Mouse (Mus musculus) lung, adult 18-20 months (tissue): ENCODE measurements around the gene Cul9.
"Not testable (repeated sequence)": the region's sequence is repeated elsewhere in the genome, so short reads cannot be mapped to it uniquely, and the experiment has no call there.

Experiments
- DNase-seq, 2 experiments: peaks; one replicate each; pipeline ENCODE4 v3.0.0; 2022; ENCODE audit warnings: mixed read lengths in 2 of 2

The Cul9 gene

DNA sequence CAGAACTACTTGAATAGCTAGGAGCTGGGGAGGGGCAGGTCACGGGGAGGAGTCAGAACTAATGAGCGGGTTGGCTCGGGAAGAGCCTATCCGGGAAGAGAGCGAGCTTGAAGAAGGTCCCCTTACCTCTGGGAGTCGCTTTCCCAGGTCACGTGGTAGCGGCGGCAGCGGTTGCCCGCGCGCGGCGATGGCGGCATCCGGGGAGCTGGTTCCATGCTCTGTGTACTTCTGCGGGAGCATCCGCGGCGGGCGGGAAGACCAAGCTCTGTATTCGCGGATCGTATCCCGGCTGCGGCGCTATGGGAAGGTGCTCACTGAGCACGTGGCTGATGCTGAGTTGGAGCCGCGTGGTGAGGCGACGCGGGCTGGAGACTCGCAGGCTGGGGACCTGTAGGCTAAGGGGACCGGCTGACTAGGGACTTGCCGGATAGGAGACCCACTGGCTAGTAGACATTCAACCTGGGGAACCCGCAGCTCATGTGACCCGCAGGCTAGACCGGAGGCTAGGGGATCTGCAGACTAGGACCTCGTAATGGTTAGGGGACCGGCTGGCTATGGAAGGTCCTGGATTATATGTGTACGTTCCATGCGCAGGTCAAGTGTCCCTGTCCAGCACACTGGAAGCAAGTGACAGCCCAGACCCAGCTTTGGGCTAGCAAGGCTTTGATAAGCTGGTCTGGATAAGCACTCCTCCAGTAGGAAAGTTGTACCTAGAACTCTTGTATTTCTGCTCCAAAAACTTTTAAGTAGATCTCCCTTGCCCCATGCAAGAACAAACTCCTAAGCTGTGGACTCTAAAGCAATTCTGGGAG, 49.4 kb downstream of the Cul9 start, which contains the start of gene Dnph1:
Gene Dnph1 (plus strand): TSS at position 89 of the 812 bp plus-strand sequence.
- DNase-seq: peak; percentile 86 to 88

DNA sequence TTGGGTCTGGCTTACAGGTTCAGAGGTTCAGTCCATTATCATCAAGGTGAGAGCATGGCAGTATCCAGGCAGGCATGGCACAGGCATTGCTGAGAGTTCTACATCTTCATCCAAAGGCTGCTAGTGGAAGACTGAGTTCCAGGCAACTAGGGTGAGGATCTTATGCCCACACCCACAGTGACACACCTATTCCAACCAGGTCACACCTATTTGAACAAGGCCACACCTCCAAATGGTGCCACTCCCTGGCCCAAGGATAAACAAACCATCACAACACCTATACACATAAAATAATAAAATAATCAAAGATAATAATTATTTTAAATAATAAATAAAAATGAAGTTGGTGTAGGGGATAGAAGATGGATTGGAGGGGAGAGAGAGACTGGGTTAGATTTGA, 50.1 kb downstream of the Cul9 start:
- DNase-seq: not testable (repeated sequence)

DNA sequence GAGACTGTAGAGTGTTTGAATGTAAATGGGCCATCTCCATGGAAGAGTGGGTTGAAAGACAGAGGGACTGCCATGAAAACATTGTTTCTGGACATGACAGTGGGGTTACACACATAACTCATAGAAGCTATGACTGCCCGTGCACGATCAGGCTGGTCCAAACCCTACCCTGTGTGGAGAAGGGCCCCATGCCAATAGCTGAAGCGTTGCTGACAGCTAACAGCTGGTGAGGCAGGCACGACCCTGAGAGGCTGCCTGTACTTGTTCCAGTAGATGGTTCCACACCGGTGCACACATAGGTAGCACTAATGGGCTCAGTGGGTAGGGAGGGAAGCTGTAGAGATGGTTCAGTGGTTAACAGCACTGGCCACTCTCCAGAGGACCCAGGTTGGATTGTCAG, 50.7 kb downstream of the Cul9 start:
- DNase-seq: peak in 1 of 2 experiments; percentile 13

DNA sequence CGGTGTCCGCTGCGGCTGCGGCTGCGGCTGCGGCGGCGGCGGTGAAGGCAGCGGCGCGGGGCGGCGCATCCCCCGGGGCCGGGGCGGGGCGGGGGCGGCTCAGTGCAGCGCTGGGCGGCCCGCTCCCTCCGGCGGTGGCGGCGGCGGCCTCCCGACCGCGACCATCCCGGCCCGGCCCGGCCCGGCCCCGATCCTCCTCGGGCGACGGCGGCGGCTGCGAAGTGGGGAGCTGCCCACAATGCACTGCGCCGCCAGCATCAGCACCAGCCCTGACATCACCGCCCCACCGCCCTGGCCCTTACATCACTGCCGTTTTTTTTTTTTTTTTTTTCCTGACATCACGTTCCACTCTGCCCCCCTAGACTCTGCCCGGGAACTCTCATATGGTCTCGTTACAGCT, 58.8 kb downstream of the Cul9 start, which contains the start of gene Ttbk1:
Gene Ttbk1 (minus strand): TSS at position 245 of the 400 bp plus-strand sequence.
- DNase-seq: no peak

GRCm38 (mm10) chr17:46486995-46487394, 59.2 kb downstream of the Cul9 start:
- no peak for DNase-seq

DNA sequence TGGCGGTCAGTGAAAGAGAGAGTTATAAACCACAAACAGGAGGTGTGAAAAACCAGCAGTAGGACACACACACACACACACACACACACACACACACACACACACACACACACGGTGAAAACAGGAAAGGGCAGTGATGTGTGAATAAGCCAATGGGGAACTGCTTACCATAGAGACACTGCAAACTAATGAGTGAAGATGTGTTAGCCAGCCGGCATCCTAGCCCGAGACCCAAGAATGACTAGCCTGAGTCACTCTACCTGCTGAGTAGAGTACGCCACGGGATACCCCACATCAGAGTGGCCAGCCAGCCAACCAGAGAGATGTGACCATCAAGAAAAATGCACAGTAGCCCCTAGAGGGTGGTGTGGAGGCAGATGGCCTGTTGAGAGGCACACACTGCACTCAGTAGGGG, 61.7 kb downstream of the Cul9 start:
- no peak for DNase-seq

GRCm38 (mm10) chr17:46484021-46484431, 62.2 kb downstream of the Cul9 start:
- DNase-seq: peak; percentile 8 to 18

- peak; percentile 33 to 36 for DNase-seq
These were observed 62.6 kb downstream of the Cul9 start for GRCm38 (mm10) chr17:46483561-46484001.

- DNase-seq: no peak
These were observed 68.9 kb downstream of the Cul9 start for GRCm38 (mm10) chr17:46477286-46477685.

GRCm38 (mm10) chr17:46476601-46477000, 69.6 kb downstream of the Cul9 start:
- DNase-seq: no peak

GRCm38 (mm10) chr17:46467830-46468229, 78.4 kb downstream of the Cul9 start:
- no peak for DNase-seq

GRCm38 (mm10) chr17:46462226-46462625, 84.0 kb downstream of the Cul9 start:
- no peak for DNase-seq

GRCm38 (mm10) chr17:46461347-46461746, 84.8 kb downstream of the Cul9 start:
- DNase-seq: no peak

- no peak for DNase-seq
These were observed 85.5 kb downstream of the Cul9 start for GRCm38 (mm10) chr17:46460673-46461072.

- DNase-seq: no peak
These were observed 87.7 kb downstream of the Cul9 start for GRCm38 (mm10) chr17:46458439-46458838.

DNA sequence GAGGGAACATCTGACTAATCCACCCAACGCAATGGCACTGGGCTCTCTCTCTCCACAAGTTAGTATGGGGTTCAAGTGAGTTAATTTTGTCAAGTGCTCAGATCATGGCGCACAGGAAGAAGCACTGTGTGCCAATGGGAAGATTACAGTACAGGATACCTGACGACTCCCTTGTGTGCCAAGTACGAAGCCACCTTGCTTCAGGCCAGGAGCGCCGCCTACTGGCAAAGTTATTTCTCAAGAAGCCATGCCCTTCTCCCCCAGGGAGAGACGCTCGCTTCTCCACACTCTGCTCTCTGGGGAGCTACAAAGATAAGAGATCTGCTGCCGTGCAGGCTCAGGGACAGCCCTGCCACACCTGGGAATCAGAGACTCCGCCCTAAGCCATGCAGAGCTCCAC, 88.4 kb downstream of the Cul9 start:
- peak; percentile 9 to 27 for DNase-seq

DNA sequence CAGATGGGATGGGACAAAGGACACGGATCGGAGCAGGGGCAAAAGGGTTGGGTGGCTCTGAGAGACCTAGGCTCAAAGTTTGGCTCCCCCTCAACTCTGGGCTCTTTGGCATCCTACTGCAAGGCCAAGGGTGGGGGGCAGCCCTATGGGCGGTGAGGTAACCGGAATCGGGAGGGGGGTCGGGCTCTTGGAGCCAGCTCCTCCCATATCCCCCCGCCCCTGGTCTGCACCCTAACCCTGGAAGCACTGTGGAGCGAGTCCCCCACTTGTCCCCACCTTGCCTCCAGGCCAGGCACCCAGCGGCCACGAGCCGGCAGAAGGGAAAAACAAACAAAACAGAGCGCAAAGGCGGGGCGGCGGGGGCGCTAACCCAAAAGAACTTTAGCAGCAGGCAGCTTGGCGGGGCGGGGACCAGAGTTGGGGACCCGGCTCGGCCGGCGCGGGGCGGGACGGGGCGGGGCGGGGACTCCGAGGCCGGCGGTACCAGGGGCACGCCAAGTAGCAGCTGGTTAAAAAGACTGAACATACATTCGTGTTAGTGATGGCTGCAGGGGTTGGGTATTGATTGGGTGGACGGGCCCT, 91.0 kb downstream of the Cul9 start:
- DNase-seq: peak; percentile 23 to 40

DNA sequence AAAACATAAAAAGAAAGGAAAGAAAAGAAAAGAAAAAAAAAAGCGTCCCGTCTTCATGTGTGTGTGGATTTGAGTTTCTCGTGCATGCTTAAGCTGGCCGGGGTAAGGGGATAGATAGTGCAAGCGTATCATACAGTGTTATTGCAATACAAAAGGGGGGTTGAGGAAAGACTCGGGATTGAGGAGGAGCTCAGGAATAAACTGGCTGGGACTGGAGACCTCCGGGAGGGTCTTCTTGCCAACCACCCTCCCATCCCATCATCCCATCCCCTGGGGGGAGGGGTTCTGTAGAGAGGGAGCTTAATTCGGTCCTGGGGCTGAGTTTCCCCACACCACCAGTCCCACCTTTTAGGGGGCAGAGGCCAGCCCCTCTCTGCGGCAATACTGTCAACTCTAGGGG, 91.6 kb downstream of the Cul9 start:
- DNase-seq: no peak

GRCm38 (mm10) chr17:46453970-46454411, 92.2 kb downstream of the Cul9 start:
- DNase-seq: no peak

- DNase-seq: no peak
These were observed 92.8 kb downstream of the Cul9 start for GRCm38 (mm10) chr17:46453302-46453948.

- no peak for DNase-seq
These were observed 93.5 kb downstream of the Cul9 start for GRCm38 (mm10) chr17:46452683-46453082.
